Mouse (Mus musculus) gonadal fat pad, adult 2 months (tissue): ENCODE results near the gene Rbmx. TPM values are rescaled to one million over a fixed set of nuclear protein-coding genes. Genes with fewer than 3 reads are reported as not detected.

Experiments used
- polyA plus RNA-seq: library from polyadenylated mRNA; depleted of rRNA; stranded (reverse); fragments of >200 nt; gene quantifications from 2 replicates; pipeline ENCODE4 v1.2.3, GENCODE M21; 2012; rRNA removed

The Rbmx gene
- polyA plus RNA-seq, 1 experiment = 16.1 TPM

Other genes starting within 250 kb of the Rbmx start
- not detected in 2 replicates for gene Cd40lg, start 180.9 kb downstream of the Rbmx start, polyA plus RNA-seq
- gene Arhgef6, start 54.3 kb downstream of the Rbmx start, polyA plus RNA-seq = 10.8 and 14.2 TPM in 2 replicates
- gene Gm364, start 16.1 kb upstream of the Rbmx start, polyA plus RNA-seq = not detected in 2 replicates
- gene Gpr101, start 110.7 kb upstream of the Rbmx start, polyA plus RNA-seq = not detected in 2 replicates